Mouse (Mus musculus) erythroblast, adult 5-6 weeks (primary cell): ENCODE data around the gene Rnf111. TPM values are rescaled to one million over a fixed set of nuclear protein-coding genes. Genes with fewer than 3 reads are reported as not detected.
"Not testable (repeated sequence)": the region's sequence is repeated elsewhere in the genome, so short reads cannot be mapped to it uniquely, and the experiment has no call there.

Experiments
- ATAC-seq: replicated peaks from 2 replicates; pipeline ENCODE4 v1.8.0; 2016; ENCODE audit warnings: moderate number of reproducible peaks, mild to moderate bottlenecking, moderate TSS enrichment, inconsistent platforms; ENCODE audit not compliant: poor library complexity, low FRiP score, severe bottlenecking
- total RNA-seq, 2 experiments: library from RNA; stranded (forward) in 1 of 2; stranded (reverse) in 1 of 2; fragments of 150-400 nt in 1 of 2; fragments of 200-764, 138-1000 nt in 1 of 2; gene quantifications; 2 replicates each; pipeline versions ENCODE4 v1.2.3 to v1.2.4; 2015 to 2017; ENCODE audit warnings: low replicate concordance in 2 of 2

Rnf111 gene
- total RNA-seq (2015; ENCODE audit: low replicate concordance) (18.6 and 28.8 TPM in 2 replicates), total RNA-seq (2017; ENCODE audit: low replicate concordance) (17.6 and 22.8 TPM in 2 replicates)

DNA sequence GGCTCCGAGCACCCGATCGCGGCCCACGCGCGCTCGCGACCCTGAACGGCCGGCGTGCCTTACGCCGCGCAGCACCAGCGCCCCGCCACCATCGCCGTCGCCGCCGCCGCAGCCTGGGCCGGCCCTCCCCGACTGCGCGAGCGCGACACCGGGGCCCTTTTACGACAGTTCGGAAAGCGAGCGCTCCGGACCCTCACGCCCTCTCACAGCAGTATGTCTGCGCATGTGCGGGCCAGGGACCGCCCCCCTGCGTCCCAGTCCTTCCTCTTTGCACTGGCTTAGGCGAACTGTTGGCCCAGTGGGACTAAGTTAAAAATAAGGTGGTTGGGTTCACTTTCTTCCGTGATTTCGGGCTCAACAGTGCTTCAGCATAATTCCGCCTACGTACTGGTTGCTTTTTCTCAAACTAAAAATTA, at the start of gene Rnf111:
TSS of gene Rnf111 (minus strand) at position 100 of the 416 bp plus-strand sequence.
- peak; percentile 97 for ATAC-seq

DNA sequence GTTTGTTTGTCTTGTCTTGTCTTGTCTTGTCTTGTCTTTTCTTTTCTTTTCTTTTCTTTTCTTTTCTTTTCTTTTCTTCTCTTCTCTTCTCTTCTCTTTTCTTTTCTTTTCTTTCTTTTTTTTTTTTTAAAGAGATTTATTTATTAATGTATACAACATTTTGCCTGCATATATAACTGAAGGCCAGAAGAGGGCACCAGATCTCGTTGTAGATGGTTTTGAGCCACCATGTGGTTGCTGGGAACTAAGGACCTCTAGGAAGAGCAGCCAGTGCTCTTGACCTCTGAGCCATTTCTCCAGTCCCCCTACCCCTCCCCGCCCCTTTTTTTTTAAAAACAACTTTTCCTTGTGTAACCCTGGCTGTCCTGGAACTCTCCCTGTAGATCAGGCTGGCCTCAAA, 48.7 kb upstream of the Rnf111 start:
- ATAC-seq: not testable (repeated sequence)

DNA sequence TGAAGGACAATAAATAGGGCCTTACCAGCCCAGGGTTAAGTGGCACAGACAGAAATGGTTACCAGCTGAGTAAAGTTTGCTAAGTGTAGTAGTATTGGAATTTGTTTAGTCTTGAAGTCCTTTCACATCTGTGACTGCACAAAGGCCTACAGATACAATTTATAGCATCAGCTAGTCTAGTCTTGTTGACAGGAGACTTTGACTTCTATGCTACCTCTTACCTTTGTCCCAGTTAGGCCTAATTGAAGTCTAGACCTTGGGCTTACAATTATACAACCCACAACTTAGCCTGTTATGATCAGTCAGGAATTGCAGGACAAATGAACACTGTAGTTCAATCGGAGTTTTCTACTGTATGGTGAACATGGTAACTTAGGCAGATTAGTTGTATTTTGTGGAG, 48.0 kb upstream of the Rnf111 start:
- no peak for ATAC-seq

DNA sequence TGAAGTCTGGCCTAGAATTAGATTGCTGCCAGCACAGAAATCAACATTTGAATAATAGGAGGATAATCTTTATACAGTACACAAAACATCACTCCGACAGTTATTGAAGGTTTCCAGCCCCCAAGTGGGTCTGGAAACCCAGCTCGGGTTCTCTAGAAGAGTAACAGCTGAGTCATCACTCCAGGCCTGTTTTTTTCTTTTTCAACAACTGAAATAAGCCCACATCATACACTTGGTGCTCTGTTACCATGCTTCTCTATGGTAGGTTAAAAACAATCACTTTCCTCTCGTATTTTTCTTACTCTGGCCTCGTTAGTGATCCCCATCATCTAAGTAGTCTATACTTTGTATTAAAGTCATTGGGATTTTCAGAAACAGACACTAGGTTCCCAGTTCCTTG, 44.8 kb upstream of the Rnf111 start:
- ATAC-seq: no peak

DNA sequence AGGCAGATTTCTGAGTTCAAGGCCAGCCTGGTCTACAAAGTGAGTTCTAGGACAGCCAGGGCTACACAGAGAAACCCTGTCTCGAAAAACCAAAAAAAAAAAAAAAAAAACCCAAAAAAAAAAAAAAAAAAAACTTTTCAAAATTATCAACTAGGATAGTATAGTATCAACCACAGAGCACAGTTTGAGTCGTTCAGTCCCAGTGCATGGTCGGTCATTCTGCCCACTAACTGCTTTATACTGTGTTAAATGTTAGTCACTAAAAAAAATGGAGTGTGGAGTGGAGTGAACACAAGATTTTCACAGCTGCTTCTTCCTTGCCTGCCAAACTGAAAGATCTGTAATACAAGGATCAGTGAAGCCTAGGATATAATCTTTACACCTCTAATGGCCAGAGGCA, 43.1 kb upstream of the Rnf111 start:
- ATAC-seq: not testable (repeated sequence)

DNA sequence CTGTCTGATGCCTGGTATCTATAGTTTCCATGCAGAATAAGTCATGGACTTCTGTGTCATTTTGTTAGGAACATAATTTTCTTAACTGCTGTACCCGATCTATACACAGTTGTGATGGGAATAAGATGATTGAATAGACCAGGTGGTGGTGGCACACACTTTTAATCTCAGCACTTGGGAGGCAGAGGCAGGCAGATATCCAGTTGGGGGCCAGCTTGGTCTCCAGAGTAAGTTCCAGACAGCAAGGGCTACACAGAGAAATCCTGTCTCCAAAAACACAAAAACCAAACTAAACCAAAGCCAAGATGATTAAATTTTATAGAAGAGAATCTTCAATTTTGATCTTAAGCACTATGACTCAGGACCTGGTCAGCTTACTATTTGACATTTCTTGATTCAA, 41.3 kb upstream of the Rnf111 start:
- ATAC-seq: no peak

DNA sequence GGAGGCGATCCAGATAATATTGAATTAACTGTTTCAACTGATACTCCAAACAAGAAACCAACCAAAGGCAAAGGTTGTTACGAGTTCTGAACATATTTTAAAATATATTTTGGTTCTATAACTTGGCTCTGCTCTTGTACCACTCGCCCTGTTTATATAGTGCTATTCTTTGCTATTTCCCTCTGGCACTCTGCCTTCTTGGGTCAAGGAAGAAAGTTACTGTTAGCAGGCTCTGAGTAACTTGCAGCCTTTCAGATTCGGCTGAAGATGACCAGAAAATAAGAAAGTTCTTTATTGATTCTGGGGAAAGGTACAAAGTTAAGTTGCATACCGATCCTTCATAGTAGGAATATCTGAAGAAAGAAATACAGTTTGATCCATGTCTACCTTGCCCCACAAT, 40.5 kb upstream of the Rnf111 start:
- ATAC-seq: no peak

DNA sequence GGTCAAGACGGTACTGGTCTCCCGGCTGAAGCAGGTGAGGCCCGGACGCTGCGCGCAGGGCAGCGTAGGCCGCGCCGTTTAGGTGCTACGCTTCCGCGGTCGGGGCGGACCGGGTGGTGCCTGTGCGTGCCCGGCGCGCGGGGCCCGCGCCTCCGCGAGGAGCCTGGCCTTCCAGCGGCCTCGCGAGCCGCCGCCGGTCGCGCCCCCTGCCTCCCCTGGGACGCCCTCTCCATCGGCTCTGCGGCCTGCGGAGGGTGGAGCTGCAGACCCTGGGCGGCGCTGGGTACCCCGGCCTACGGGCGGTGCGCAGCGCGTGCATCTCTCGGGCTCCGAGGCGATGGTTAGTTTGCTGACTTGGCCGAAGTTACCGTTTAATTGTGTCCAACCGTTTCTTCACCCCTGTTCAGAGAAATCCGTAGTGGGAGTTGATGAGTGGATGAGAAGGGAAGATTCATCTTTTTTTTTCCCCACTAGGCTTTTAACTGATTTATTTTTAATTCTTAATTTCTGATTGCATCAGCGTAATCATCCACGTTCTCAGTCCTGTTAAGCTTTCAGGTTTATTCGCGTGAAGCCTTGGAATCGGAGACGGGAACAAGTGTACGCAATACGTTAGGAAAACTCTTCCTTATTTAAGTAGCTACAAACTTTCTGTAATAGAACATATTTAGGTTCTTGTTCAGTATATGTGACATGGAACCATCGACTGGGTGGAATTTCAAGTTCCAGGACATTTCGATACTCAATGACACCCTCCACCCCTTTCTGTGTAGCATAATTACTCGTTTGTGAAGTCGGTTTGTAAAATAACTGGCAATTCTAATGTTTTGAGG, 39.7 kb upstream of the Rnf111 start:
- peak; percentile 63 for ATAC-seq

DNA sequence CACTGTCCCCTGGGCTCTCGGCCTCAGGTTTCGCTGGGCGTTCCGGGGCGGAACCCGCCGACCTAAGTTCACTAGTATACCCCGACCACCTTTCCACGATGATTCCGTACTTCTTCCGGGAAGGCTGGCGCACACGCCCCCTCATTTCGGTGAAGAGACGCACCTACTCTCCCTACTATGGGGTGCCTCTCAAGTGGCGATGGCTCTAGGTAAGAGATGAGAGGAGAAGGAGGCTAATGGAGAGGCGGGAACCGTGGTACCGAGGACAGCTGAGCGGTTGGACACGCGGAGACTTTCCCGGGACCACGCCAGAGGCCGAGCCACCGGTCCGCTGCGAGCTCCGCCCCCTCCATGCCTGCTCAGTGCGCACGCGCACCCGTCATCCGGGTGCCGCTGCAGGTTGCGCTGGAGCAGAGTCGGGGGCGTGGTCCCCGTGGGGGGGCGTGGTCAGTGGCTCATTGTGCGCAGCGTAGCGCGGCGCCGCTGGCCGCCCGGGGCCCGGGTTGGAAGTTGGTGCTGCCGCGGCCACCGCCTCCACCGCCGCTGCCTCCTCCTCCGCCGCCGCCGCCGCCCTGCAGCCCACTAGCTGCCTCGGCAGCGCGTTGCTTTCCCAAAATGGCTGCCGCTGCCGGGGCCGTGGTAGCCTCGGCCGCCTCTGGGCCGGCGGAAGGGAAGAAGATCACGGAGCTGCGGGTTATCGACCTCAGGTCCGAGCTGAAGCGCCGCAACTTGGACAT, 38.9 kb upstream of the Rnf111 start, which contains the start of gene Sltm:
TSS of gene Sltm (plus strand) at position 450 of the 737 bp plus-strand sequence.
- peak; percentile 94 for ATAC-seq

DNA sequence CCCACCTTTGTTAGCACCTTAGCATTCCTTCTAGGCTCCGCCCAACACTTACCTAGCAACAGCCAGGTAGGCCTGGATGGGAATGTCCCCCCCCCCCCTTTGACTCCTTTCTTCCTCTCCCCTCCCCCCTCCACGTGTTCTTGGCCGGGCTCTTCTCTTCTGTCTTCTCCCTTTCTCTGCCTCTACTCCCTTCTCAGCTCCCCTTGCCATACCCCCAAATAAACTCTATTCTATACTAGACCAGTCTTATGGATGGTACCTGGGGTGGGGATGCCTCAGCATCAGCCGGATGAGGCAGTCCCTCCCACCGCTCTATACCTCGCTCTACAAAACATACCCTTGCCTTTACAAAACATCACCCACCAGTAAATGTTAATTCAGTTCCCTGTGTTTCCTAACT, 38.1 kb upstream of the Rnf111 start:
- ATAC-seq: no peak

DNA sequence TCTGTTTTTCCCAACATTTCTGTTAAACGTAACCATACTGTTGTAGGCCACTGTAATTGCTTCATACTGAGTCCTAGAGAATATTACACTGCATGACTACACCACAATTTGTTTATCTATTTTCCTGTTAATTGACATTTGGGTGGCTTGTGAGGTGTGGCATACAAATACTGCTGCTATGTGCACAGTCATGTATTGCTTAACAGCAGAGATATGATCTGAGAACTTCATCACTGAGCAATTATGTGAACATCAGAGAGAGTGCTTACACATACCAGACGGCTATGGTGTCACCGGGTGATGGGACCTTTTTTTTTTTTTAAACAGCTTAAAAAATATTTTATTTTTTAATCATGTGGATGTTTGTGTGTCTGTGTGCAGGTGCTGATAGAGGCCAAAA, 29.8 kb upstream of the Rnf111 start:
- ATAC-seq: no peak

DNA sequence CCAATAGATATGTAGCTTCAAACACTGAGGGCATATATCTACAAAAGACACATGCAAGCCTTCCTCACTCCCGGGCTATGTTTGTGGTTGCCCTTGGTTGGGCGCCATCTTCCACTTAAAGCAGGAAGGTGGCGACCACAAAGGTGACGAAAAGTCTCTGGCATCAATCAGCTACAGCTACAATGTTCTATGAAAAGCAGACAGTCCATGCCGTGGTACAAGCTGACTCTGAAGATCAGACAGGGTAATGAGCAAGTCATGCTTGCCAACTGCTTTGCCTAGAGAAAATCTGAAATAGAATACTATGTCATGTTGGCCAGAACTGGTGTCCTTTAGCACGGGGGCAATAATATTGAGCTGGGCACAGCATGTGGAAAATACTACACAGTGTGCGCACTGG, 20.8 kb upstream of the Rnf111 start:
- ATAC-seq: no peak

DNA sequence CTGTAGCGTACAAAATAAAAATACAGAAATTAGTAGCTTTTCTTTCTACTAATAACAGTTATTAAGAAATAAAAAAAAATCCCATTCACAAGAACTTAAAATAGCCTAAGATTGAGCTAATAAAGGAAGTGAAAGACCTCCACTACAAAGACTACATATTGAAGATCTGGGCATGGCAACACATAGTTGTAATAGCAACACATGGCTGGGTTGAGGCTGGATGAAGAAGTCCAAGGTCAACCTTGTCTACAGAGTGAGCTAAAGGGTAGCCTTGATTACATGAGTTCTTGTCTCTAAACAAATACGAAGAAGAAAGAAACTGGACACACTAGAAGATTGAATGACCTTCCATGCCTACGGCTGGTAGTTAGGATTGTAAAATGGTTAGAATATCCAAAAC, 20.3 kb upstream of the Rnf111 start:
- ATAC-seq: no peak

DNA sequence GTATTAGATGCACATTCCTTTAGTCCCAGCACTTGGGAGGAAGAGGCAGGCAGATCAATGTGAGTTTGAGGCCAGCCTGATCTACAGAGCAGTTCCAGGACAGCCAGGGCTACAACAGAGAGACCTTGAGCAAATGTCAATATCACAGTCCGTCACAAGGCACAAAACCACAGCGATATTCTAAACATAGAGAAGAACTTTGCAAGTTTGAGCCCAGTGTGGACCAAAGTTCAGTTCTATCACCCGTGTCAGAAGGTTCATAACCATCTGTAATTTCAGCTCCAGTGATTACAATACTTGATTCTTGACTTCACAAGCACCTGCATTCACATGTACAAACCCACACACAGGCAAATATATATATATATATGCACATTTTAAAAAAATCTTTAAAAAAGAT, 17.1 kb upstream of the Rnf111 start:
- ATAC-seq: no peak

DNA sequence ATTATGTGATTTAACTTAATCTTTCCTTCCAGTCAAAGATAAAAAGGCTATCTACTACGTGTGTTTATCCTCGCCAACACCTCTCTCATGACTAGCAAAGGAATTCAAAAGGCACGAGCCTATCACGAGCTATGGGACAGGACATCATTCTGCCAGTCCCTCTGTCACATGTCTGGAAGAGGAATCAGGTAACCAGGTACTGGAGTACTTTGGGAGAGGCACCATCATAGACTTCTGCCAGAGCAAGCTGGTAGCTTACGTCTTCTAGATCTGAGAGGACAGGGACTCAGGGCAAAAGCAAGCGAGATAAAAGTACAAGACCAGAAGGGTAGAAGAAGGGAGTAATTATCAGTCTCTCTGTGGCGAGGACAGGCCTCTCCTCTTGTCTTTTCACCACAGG, 8.2 kb upstream of the Rnf111 start:
- no peak for ATAC-seq

DNA sequence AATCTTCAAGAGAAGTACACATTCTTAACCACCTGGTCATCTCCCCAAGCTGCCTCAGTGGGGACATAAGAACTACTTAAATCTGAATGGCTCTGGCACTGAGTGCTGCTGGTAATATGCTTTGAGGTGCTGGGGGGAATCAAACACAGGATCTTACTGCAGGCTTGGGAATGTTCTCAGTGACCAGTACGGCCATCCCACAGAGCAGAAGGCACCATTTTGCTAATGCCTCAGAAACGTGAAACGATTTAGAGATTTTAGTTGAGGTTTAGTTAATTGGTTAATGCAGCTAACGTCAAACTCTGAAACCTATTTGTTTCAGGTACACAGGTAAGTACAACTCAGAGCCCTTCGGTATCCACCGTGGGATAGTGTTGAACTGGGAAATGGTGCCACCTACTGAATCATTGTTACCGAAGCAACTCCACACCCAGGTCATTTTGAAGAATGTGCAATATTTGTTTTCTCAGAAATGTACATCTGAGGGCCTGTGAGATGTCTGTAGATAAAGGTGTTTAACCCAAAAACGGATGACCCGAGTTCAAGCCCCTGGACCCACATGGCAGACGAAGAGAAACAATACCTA, 7.6 kb upstream of the Rnf111 start:
- no peak for ATAC-seq

DNA sequence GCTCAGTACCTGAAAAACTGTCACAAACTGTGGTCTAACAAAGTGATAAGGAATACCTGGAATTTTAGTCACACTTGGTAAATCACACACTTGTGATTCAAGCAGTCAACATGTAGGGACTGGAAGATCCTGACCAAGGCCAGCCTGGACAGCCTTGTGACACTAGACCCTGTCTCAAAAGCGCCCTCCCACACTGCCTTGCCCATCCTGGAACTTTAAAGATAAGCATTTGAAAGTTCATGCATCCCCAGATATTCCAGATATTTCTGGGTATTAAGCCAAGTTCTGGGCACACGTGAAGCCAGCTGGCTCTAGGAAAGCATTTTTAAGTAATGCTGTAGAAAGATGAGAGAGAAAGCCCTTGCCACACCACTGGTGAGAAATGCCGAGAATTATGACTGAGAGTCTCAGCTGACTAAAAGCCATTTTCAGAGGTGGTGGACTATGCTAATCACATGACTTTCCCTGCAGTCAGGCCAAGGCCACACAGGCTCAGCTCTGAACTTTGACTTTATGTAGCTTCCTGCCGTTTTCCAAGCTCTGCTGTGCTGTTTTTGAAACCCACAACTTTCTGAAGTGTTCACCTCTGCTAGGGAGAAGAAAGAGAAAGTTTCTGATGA, 6.5 kb upstream of the Rnf111 start:
- ATAC-seq: no peak

DNA sequence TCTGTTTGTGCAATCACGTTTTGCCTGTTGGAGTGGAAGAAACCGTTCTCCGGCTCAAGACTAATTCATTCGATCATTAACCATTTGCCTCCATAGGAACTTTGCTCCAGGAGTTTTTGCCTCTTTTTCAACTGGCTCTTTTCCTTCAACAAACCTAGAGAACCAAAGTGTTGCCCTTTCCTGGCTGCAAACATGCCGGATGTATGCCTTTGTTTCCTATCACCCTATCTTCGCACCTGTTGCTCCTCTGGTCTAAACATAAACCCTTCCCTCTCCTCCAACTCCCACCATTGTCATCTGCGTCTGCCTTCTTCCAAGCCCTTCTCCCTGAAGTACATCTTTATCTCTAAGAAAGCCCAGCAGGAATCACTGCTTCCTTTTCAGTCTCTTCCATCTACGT, 3.3 kb upstream of the Rnf111 start:
- no peak for ATAC-seq

DNA sequence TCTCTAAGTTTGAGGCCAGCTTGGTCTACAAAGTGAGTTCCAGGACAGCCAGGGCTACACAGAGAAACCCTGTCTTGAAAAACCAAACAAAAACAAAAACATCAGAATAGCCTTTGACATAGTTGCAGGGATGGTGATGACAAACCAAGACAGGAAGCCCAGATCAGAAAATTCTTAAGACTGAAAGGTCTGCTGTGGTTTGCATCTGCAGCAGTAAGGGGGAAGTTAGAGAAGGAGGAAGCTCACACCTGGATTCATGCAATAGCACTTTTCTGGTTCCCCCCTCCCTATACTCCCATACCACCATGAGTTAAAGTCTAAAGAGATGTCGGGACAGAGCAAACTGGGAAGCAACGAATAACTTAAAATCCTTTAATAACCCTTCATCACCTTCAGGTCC, 2.7 kb upstream of the Rnf111 start:
- ATAC-seq: no peak

DNA sequence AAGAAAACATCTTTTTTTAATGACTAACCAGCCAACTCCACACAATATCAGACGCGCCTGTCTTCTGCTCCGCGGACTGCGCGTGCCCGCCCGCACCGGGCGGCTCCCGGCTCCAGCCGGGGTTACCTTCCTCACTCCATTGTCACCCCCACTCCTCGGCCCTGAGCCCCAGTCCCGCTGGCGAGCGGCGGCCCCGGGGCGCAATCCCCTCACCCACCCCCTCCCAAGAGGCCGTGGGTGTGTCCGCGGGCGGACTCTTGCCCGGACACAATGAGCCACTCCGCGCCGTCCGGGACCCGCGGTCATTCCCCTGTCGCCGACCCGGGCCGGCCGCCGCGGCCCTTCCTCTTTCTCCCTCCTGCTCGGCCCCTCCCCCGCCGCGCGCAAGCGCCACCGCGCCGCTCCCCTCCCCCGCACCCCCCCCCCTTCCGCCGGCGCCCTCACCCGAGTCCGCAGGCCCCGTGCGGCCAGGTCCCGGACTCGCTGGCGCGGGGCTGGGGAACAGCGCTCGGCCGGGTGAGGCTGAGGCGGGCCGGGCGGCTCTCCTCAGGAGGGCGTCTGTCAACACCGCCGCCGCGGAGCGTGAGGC, 416 bp downstream of the Rnf111 start:
- ATAC-seq: peak; percentile 70
